Mouse (Mus musculus) kidney, postnatal 36 days (tissue): Measurements from ENCODE around the gene Apobec4.

Experiments used
- DNase-seq, 2 experiments: peaks; one replicate each; pipeline ENCODE4 v3.0.0; 2021 to 2022; ENCODE audit warnings: mixed read lengths in 2 of 2

The Apobec4 gene

GRCm38 (mm10) chr1:152750312-152750965 lies at the start of gene Apobec4:
Gene Apobec4, plus strand, starts transcription at chr1:152750551.
- DNase-seq = peak; percentile 25 to 42

DNA sequence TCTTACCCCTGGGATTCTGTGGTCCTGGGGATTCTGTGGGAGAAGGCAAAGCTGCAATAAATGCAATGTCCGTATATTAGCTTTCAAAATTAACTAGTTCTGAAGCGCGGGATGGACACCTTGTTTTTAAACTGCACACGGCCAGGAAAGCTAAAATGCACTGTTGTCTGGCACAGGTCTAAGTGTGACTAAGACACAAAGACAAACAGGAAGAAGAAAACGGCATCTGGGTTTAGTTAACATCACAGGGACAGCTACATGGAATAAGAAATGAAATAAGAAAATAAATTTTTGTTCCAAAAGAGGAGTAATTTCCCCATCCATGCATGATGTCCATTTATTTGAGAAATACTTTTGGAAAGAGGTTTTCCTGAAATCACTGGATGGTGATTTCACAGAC lies 49.3 kb upstream of the Apobec4 start:
- DNase-seq = no peak

DNA sequence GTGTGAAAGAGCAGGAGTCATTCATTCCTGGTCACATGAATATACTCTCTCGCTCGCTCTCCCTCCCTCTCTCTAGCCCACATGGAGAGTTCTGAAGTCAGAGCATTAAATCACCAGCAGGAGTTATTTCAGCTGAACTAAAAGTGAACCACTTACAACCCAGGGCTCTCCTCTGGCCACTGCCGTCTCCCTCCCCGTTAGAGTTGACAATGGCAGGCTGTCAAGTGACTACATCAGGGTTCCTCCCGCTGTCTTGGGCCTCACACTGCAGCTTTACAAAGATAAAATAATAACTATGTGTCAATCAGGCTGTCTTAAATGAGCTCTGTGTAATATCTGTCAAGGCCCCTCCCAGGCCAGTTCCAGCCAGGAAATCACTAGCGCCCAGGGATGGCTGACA lies 47.4 kb upstream of the Apobec4 start:
- no peak for DNase-seq

DNA sequence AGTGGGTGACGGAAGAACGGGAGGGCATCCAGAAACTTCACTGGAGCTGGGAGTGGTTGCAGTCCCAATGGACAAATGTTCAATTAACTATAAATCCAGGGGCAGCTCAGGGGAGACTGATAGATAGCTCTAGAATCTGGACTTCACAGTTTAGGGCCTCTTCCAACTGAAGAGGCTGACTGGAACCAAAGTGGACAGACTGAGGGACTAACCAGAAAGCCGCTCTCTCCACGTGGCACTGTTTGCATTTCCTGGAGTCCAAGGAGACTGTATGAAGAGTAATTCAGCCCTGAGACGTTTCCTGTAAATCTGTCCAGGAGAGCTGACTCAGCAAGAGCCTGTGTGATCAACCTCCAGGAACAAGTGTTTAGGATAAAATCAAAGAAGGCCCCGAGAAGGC lies 46.4 kb upstream of the Apobec4 start:
- peak in 1 of 2 experiments; percentile 10 for DNase-seq

DNA sequence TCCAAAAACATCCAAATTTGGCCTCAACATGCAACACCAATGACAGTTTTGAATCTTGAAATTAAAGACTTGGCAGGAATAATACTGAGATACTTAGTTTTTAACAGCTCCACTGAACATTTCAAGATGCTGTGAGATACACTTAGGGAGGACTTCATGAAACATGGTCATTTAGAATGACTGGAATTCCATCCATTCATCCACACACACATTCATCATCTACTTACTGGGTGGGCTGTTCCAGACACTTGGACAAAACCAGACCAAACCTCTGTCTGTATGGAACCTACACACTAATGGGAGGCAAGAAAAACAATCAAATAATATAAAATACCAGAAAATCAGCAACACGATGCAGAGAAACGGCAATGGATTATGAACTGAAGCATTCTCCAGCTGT lies 42.8 kb upstream of the Apobec4 start:
- DNase-seq = no peak

DNA sequence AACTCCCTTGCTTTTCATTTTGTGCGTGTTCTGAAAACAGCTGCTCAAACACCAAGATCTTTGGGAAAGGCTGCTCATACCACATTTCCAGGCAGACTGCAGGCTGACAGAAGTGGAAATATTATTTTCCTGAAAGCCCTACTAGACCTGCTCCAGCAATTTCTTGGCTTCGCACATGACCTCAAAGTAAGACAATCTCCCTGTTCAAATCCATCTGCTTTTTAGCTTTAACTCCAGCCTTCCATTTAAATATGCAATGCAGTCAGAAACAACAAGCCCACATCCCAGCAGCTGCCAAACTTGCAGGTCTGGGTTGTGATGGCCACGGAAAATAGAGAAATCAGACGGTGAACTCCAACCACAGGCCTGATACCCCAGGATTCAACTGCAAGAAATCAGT lies 39.3 kb upstream of the Apobec4 start:
- no peak for DNase-seq

GRCm38 (mm10) chr1:152713924-152714323 lies 36.4 kb upstream of the Apobec4 start:
- no peak for DNase-seq

- no peak for DNase-seq
These were observed 35.9 kb upstream of the Apobec4 start for GRCm38 (mm10) chr1:152714405-152714804.

DNA sequence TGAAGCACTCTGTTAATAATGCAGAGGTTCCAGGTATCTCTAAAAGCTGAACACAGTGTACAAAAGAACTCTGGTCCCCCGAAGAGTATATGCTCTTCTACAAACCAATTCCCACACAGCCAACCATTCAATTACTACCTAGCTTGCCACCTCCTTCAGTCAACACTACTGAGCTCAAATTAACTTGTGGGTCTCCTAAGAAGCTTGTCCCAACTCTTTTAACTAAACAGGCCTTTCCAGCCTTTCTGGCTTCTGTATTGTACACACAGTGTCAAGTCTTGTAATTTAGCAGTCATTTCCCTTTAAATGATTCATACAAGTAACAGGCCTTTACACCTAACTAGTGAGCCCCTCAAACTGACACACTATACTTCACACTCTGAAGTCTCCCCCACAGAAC lies 33.0 kb upstream of the Apobec4 start:
- no peak for DNase-seq

DNA sequence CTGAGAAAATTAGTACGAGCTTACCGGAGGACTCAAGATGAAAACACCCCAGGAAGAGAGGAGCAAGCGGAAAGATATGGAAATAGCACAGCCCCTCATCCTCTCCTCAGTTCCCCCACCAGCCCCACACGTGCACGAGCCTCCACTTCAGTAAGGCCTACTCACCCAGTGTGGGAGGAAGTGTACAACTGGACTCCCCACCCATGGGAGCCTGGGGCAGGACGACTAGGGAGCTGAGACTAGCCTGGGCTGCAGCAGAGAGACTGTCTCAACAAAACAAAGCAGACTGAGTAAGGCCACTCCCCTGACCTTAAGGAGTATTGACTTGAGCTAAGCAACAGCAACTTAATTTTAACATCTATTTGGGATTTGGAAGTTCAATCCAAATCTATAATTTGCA lies 32.2 kb upstream of the Apobec4 start:
- DNase-seq = no peak

DNA sequence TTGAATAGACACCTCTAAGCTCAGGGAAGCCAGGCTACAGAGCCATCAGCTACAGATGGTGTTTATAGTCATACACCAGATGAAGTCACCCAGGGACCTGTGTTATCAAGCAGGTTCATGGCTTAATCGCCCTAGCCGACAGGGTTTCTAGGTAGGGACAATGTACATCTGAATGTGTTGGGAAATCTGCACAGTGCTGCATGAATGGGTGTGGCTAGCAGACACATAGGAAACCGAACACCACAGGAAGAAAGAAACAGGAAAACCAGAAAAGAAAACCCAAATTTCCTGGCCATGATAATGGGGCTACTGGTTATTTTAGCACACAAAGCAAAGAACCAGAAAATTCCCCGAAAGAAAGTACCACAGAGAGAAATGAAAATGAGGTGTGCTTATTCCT lies 29.4 kb upstream of the Apobec4 start:
- DNase-seq = no peak

DNA sequence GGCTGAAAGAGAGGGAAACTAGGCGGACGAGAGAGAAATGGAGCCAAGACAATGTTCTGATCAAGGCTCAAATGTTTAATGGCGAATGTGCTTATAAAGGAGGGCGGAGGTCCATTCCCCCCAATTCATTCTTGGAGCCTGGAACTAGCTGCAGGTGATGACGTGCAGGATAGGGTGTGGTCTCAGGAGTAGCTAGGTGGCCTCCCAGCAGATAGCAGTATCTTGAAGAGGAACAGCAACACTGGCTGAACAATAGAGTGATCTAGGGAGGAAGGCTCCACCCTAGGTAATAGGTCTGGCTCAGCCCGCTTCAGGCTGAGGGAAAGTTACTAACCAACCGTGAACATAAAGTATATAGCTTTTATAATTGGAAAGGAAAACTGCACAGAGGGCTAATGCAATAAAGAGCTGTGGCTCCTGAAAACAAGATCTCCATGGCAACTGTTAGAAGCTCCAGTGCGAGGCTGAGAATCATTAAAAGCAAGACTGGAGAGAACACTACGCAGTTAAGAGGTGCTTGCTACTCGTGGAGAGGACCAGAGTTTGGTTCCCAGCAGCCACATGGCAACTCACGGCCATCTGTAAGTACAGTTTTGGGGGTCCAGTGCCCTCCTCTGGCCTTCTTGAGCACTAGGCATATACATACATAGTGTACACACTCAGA lies 28.7 kb upstream of the Apobec4 start:
- DNase-seq = no peak

GRCm38 (mm10) chr1:152724286-152724685 lies 26.1 kb upstream of the Apobec4 start:
- DNase-seq = no peak

DNA sequence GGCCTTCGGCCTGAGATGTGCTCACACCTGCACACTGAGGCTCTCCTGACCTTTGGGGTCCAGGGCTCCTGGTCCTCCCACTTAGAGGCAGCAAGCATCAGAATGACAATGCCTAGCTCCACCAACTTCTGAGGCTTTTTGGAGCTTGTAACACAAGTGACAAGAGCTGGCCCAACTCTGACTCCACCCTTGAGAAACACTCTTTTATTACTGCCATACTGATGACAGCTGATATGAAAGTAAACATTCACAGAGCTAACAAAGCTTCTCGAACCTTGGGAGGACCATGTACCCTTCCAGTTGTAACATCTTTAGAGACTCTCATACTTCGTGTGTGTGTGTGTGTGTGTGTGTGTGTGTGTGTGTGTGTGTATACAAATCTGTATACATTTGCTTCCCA lies 24.3 kb upstream of the Apobec4 start:
- no peak for DNase-seq

GRCm38 (mm10) chr1:152727604-152728236 lies 22.6 kb upstream of the Apobec4 start:
- DNase-seq = peak in 1 of 2 experiments; percentile 30

GRCm38 (mm10) chr1:152738793-152739192 lies 11.6 kb upstream of the Apobec4 start:
- no peak for DNase-seq

- DNase-seq = no peak
These were observed 11.0 kb upstream of the Apobec4 start for GRCm38 (mm10) chr1:152739374-152739773.

GRCm38 (mm10) chr1:152743095-152743826 lies 7.1 kb upstream of the Apobec4 start:
- peak in 1 of 2 experiments; percentile 9 for DNase-seq

GRCm38 (mm10) chr1:152746426-152746825 lies 3.9 kb upstream of the Apobec4 start:
- peak; percentile 83 to 95 for DNase-seq

- DNase-seq = no peak
These were observed 1.1 kb upstream of the Apobec4 start for GRCm38 (mm10) chr1:152749276-152749675.

- DNase-seq = no peak
These were observed 11.4 kb downstream of the Apobec4 start for GRCm38 (mm10) chr1:152761791-152762190.

DNA sequence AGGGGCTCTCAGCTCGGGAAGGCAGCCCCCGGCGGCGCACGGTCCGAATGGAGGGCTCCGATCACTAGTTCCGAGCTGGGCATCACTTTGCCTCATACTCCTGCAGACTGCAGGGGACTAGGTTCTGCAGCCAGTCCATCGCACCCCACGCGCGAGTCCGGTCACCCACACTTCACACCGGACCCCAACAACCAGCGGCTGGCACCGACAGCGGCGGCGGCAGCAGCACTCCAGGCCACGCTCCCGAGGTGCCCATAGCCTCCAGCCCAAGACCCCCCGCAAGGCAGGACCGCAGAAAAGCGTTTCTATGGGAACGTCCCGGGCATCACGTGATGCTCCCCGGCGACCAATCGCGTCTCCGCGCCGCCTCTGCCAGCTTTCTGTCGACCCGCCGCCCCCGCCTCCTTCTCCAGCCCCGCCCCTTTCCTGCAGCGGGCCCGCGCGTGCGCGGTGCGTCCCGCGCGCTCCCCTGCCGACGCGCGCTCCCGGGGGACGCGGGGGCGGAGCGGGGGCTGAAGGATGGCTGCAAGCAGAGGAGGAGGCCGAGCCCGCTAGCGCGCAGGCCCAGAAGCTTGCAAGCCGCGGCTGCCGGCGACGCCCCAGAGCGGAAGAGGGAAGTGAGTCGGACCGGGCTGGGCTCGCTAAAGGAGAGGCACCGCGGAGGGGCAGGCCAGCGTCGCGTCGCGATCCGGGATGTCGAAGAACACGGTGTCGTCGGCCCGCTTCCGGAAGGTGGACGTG lies 15.9 kb downstream of the Apobec4 start, which contains the start of the genes Rgl1 and Arpc5:
TSS of gene Rgl1 (minus strand) at position 320 of the 741 bp plus-strand sequence.
TSS of gene Arpc5 (plus strand) at position 511 of the 741 bp plus-strand sequence.
- DNase-seq = peak; percentile 97
